Mouse (Mus musculus) neural tube, embryonic 15.5 days (tissue): ENCODE results near the gene Mprip. TPM values are rescaled to one million over a fixed set of nuclear protein-coding genes. Genes with fewer than 3 reads are reported as not detected.
A peak's percentile ranks its signal among the peaks of the same experiment; 100 is the strongest.
"Not testable (repeated sequence)": the region's sequence is repeated elsewhere in the genome, so short reads cannot be mapped to it uniquely, and the experiment has no call there.

ENCODE experiments used
- ATAC-seq: fragments of 200-750 bp; cut with Nextera tagmentation; 2 replicates; pipeline ENCODE4 v1.8.0; 2017; ENCODE audit warnings: mild to moderate bottlenecking, moderate TSS enrichment, moderate library complexity; ENCODE audit not compliant: low FRiP score
- H3K27ac ChIP-seq: fragments of 300-500 bp; sonication (generic); replicated peaks from 2 replicates; pipeline ENCODE4 v1.5.1; 2015; ENCODE audit warnings: mild to moderate bottlenecking, inconsistent platforms
- H3K27me3 ChIP-seq: fragments of 300-500 bp; sonication (generic); replicated peaks from 2 replicates; pipeline ENCODE4 v1.6.1; 2015; ENCODE audit warnings: inconsistent platforms
- H3K36me3 ChIP-seq: fragments of 300-500 bp; sonication (generic); 2 replicates; pipeline ENCODE4 v1.6.1; 2015; ENCODE audit warnings: inconsistent platforms
- H3K4me1 ChIP-seq: fragments of 300-500 bp; sonication (generic); 2 replicates; pipeline ENCODE4 v1.6.1; 2015; ENCODE audit warnings: inconsistent platforms
- H3K4me2 ChIP-seq: fragments of 300-500 bp; sonication (generic); 2 replicates; pipeline ENCODE4 v1.6.1; 2015; ENCODE audit warnings: inconsistent platforms, mild to moderate bottlenecking, moderate library complexity
- H3K4me3 ChIP-seq: fragments of 300-500 bp; sonication (generic); replicated peaks from 2 replicates; pipeline ENCODE4 v1.5.1; 2015; ENCODE audit warnings: mild to moderate bottlenecking, inconsistent platforms
- H3K9ac ChIP-seq: fragments of 300-500 bp; sonication (generic); replicated peaks from 2 replicates; pipeline ENCODE4 v1.6.1; 2015; ENCODE audit warnings: mild to moderate bottlenecking, inconsistent platforms
- H3K9me3 ChIP-seq: fragments of 300-500 bp; sonication (generic); replicated peaks from 2 replicates; pipeline ENCODE4 v1.6.1; 2016; ENCODE audit warnings: inconsistent platforms
- WGBS: fragments of 180-500 bp; shearing (Covaris S2); methylation state at CpG from one replicate; pipeline ENCODE4 v1.1.7; 2015; ENCODE audit warnings: mixed read lengths; 5-methylcytosine and 5-hydroxymethylcytosine counted together
- polyA plus RNA-seq: library from polyadenylated mRNA; unstranded; fragments of >200 nt; fragmentation: Nextera tagmentation; extraction: Ambion mirVana; gene quantifications from 2 replicates; pipeline ENCODE4 v1.2.1, GENCODE M21; 2015

The Mprip gene
- 46.8 and 65.8 TPM in 2 replicates for polyA plus RNA-seq

DNA sequence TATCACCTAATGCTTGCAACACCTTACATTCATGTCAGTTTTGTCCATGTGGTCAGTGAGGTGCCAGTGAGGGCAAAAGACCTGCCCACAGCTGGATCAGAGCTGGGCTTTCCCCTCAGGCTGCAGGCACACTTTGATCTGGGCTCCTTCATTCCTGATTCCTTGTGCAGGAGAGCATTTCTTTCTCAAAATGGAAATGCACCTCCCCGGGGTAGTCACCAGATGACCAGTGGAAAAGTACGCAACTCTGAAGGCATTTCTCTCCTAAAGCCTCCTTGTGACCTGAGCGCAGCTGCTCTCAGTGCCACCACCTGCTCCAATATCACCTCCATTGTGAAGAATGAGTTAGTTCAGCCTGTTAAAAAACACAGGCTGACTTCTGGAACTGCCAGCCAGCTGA, at the start of gene Mprip:
TSS of gene Mprip (plus strand) at position 301 of the 400 bp plus-strand sequence.
- Histone ChIP-seq H3K9me3 (no peaks in the 10 kb centered on the region), H3K4me2 (peak within 1 kb of the TSS; percentile 81), H3K4me1 (peaks cover 40% of the 10 kb centered on the region), H3K27ac (peak within 1 kb of the TSS; percentile 90), H3K36me3 (no peaks in the 10 kb centered on the region), H3K27me3 (no peaks in the 10 kb centered on the region), H3K4me3 (peak within 1 kb of the TSS; percentile 66), H3K9ac (peak within 1 kb of the TSS; percentile 77)
- no peak for ATAC-seq
- WGBS, result 62% methylated on average over 3 of the region's 3 CpGs

DNA sequence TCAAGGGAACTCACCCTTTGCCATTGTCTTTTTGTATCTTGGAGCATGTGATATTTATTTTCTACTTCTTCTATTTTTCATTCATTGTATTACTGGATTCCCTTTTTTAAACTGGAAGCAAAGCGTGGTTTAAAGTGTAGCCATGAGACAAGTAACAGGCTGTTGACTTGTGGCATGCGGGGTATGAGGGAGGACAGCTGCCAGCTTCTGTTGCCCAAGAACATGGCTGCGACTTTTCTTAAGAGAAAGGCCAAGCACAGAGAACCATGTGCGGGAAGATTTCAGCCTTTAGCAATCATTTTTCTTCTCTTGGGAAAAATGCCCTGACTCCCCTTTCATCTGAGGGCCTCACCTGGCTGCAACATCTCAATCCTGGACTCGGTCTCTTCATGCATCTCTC, 49.5 kb upstream of the Mprip start:
- Histone ChIP-seq H3K27ac (no peak overlapping the region), H3K4me2 (no peak overlapping the region), H3K4me3 (no peak overlapping the region), H3K4me1 (no peaks in the 10 kb centered on the region), H3K9ac (no peak overlapping the region), H3K27me3 (no peaks in the 10 kb centered on the region), H3K36me3 (no peaks in the 10 kb centered on the region), H3K9me3 (no peaks in the 10 kb centered on the region)
- WGBS, result 83% methylated on average over 5 of the region's 5 CpGs
- ATAC-seq, result no peak

DNA sequence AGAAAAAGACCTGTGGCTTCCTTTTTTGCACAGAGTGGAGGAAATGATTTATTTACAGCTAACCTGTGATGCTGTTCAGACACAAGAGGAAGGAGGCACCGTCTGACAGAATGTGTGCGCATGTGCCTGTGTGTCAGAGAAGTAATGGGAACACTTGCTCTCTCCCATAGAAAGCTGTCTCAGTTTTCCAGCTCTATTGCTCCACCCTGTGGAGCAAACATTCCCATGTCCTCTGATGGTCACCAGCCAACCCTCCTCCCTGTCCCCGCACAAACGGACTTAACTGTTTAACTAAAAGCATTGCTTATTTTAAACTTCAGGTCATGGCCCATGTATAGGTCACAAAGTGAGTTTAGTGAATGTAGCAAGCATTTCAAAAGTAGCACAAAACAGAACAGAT, 47.0 kb upstream of the Mprip start:
- Histone ChIP-seq H3K27me3 (no peaks in the 10 kb centered on the region), H3K4me3 (no peak overlapping the region), H3K9ac (no peak overlapping the region), H3K27ac (no peak overlapping the region), H3K4me1 (no peaks in the 10 kb centered on the region), H3K36me3 (no peaks in the 10 kb centered on the region), H3K9me3 (no peaks in the 10 kb centered on the region), H3K4me2 (no peak overlapping the region)
- ATAC-seq, result no peak
- 61% methylated on average over 4 of the region's 4 CpGs for WGBS

DNA sequence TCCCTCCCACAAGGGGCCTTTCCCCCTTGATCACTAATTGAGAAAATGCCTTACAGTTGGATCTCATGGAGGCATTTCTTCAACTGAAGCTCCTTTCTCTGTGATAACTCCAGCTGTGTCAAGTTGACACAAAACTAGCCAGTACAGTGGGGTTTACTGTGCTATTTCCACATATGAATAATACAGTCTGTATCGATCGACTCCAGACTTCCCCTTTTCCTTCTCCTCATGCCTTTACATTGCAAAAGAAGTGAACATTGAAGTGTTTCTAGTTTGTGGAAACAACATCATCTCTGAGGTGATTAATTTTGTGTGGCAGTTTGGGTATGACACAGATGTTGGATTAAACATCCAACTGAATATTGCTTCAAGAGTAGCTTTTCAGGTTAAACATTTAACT, 44.1 kb upstream of the Mprip start:
- not testable (repeated sequence) for H3K9me3 ChIP-seq, H3K4me3 ChIP-seq, H3K9ac ChIP-seq, H3K27ac ChIP-seq, H3K4me2 ChIP-seq, ATAC-seq, H3K27me3 ChIP-seq, H3K4me1 ChIP-seq, H3K36me3 ChIP-seq
- WGBS, result 97% methylated on average over 2 of the region's 2 CpGs

DNA sequence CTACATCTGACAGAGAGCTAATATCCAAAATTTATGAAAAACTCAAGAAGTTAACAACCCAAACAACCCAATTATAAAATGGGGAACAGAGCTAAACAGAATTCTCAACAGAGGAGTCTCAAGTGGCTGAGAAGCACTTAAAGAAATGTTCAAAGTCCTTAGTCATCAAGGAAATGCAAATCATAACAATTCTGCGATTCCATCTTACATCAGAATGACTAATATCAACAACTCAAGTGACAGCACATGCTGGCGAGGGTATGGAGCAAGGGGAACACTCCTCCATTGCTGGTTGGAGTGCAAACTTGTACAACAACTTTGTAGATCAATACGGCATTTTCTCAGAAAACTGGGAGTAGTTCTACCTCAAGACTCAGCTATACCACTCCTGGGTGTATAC, 38.9 kb upstream of the Mprip start:
- no peaks in the 10 kb centered on the region for H3K36me3 ChIP-seq
- H3K27me3 ChIP-seq, result no peaks in the 10 kb centered on the region
- 81% methylated on average over 3 of the region's 3 CpGs for WGBS
- H3K9ac ChIP-seq, result no peak overlapping the region
- H3K4me1 ChIP-seq, result no peaks in the 10 kb centered on the region
- H3K4me3 ChIP-seq, result no peak overlapping the region
- no peaks in the 10 kb centered on the region for H3K9me3 ChIP-seq
- H3K4me2 ChIP-seq, result no peak overlapping the region
- ATAC-seq, result no peak
- no peak overlapping the region for H3K27ac ChIP-seq

DNA sequence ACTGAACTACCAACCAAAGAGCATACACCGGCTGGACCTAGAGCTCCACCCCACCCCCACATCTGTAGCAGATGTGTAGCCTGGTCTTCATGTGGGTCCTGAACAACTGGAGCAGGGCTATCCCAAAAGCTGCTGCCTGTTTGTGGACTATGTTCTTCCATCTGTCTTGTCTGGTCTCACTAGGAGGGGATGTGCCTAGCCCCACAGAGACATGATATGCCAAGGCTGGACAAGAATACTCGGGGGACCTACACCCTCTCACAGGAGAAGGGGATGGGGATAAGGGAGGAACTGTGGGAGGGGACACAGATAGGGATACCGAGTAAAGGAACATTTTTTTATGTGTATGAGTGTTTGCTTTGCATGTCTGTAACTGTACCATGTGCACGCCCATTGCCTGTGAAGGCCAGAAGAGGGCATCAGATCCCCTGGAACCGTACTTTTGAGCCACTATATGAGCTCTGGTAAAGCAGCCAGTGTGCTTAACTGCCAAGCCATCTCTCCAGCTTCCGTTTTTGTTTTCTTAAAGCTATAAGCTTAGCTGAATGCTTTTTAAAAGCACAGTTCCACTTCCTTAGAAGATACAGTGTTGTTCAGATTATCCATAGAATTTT, 37.0 kb upstream of the Mprip start:
- Histone ChIP-seq H3K27ac (no peak overlapping the region), H3K36me3 (no peaks in the 10 kb centered on the region), H3K4me1 (no peaks in the 10 kb centered on the region), H3K9ac (no peak overlapping the region), H3K4me2 (no peak overlapping the region), H3K4me3 (no peak overlapping the region), H3K9me3 (no peaks in the 10 kb centered on the region), H3K27me3 (no peaks in the 10 kb centered on the region)
- 36% methylated on average over 6 of the region's 6 CpGs for WGBS
- peak; percentile 55; the same call in 1 of the 2 replicates for ATAC-seq

DNA sequence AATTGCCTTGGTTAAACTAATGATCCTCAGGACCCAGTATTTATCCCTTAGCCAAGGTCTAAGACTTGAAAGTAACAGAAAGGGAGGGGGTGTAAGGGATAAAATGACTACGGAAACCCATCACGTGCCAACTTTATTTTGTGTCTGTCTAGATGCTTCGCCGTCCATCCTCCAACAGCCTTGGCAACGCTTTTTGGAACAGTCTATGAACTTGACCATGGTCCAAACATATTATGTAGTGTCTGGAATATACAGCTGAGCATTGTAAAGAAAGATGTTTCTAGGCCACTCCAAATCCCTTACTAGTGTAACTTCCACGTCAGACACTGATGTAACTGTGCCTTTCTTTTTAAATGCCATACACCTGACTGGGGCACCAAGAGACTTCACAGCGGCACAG, 34.9 kb upstream of the Mprip start:
- Histone ChIP-seq H3K4me2 (no peak overlapping the region), H3K27me3 (no peaks in the 10 kb centered on the region), H3K4me1 (no peaks in the 10 kb centered on the region), H3K27ac (no peak overlapping the region), H3K36me3 (no peaks in the 10 kb centered on the region), H3K9me3 (no peaks in the 10 kb centered on the region), H3K9ac (no peak overlapping the region), H3K4me3 (no peak overlapping the region)
- 80% methylated on average over 7 of the region's 7 CpGs for WGBS
- ATAC-seq, result no peak

DNA sequence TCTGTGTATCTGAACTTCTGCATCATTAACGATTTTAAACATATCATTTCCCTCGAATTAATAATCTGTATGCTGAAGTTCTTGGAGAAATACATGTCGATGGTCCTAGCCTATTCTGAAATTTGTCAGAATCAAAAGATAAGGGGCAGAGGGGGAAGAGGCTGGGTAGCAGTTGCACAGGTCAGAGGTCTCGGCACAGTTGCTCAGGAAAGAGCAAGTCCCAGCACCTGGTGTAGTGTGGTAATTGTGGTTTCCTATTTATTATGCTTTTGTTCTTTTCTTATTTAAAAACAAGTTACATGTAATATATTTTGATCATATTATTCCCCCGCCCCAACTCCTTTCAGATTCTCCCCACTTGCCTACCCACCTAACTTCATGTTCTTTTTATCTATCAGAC, 32.9 kb upstream of the Mprip start:
- H3K4me3 ChIP-seq, result no peak overlapping the region
- no peak overlapping the region for H3K9ac ChIP-seq
- no peaks in the 10 kb centered on the region for H3K9me3 ChIP-seq
- 84% methylated on average over 5 of the region's 5 CpGs for WGBS
- H3K36me3 ChIP-seq, result no peaks in the 10 kb centered on the region
- H3K4me1 ChIP-seq, result no peaks in the 10 kb centered on the region
- H3K27me3 ChIP-seq, result no peaks in the 10 kb centered on the region
- no peak overlapping the region for H3K27ac ChIP-seq
- no peak for ATAC-seq
- no peak overlapping the region for H3K4me2 ChIP-seq

DNA sequence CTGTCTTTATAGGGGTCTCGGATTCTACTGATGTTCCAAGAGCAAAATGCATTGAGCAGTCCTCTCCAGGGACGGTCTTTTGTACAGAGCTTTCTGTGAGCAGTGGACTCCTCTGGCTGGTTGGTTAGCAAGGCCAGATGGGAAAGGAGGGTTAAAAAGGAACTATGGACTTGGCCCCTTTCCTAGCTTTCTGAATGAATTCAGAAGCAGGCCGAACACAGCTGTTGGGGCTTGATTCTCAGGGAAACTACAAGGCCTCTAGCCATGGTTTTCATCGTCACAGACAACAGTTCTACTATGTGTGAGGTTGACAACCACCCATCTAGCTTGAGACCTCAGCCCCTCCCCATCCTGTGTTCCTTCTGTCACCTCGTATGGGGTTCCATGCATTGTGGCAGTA, 31.2 kb upstream of the Mprip start:
- Histone ChIP-seq H3K36me3 (no peaks in the 10 kb centered on the region), H3K27me3 (no peaks in the 10 kb centered on the region), H3K27ac (no peak overlapping the region), H3K4me1 (no peaks in the 10 kb centered on the region), H3K4me2 (no peak overlapping the region), H3K4me3 (no peak overlapping the region), H3K9me3 (no peaks in the 10 kb centered on the region), H3K9ac (no peak overlapping the region)
- WGBS, result 71% methylated on average over 5 of the region's 5 CpGs
- ATAC-seq, result no peak

DNA sequence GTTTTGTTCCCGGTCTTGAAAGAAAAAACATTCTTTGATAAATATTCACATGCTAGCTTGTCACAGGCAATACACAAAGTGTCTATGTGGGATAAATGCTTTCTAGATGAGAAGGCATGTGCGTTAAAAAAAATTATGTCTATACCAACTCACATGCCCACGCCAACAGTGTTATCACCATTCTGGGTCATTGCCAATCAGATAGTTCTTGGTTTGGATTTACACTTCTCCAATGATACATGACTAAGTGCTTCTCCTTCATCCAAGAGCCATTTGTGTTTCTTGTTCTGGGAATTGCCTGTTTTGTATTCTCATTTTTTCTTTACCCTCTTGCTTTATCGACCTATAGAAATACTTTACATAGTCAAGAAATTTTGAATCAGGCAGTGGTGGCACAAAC, 29.1 kb upstream of the Mprip start:
- Histone ChIP-seq H3K4me1 (no peaks in the 10 kb centered on the region), H3K4me3 (no peak overlapping the region), H3K9me3 (no peaks in the 10 kb centered on the region), H3K27ac (no peak overlapping the region), H3K36me3 (no peaks in the 10 kb centered on the region), H3K4me2 (no peak overlapping the region), H3K9ac (no peak overlapping the region), H3K27me3 (no peaks in the 10 kb centered on the region)
- no peak for ATAC-seq
- 86% methylated on average over 4 of the region's 4 CpGs for WGBS

DNA sequence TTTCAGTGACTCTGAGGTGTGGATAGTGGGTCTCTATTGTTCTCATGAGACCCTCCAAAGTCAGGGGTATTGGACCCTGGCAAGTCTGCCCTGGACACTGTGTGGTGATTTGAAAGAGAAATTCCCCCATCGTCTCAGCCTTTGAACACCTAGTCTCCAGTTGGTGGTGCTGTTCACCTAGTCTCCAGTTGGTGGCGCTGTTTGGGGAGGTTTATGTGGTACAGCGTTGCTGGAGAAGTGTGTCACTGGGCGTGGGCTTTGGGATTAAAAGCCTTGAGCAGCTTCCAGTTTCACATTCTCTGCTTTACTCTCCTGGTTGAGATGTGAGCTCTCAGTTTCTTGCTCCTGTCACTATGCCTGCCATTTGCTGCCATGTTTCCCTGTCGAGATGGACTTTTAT, 28.1 kb upstream of the Mprip start:
- H3K27ac ChIP-seq, result no peak overlapping the region
- no peaks in the 10 kb centered on the region for H3K4me1 ChIP-seq
- WGBS, result 24% methylated on average over 5 of the region's 5 CpGs
- no peak overlapping the region for H3K4me2 ChIP-seq
- no peaks in the 10 kb centered on the region for H3K36me3 ChIP-seq
- no peak for ATAC-seq
- no peak overlapping the region for H3K9ac ChIP-seq
- H3K27me3 ChIP-seq, result no peaks in the 10 kb centered on the region
- no peaks in the 10 kb centered on the region for H3K9me3 ChIP-seq
- H3K4me3 ChIP-seq, result no peak overlapping the region

DNA sequence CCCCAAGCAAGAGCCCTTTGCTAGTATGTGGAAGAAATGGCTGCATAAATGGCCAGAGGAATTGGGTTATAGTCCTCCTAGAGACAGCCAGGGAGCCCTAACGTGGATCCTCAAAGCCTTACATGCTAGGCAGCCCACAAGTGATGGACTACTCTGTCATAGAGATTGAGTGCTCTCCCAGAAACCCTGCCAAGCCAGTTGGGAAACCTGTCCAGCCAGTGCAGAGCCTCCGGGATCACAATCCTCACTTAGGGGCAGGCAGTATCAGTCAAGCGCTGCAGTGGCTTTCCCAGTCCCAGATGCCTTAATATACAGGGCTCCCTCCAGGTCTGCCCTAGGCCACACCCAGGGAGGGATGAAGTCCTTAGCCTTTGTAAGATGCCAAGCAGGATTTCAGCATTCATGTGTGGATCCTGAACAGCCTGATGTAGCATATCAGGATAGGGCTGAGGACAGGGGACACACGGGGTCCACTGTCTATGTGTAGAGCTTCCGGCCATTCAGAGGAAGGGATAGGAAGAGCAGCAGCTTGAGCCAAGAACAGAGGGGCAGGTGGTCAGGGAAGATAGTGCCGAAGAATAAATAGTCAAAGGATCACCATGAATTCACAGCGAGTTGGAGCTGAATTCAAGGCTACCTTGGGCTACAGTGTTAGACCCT, 27.0 kb upstream of the Mprip start:
- Histone ChIP-seq H3K36me3 (no peaks in the 10 kb centered on the region), H3K27me3 (no peaks in the 10 kb centered on the region), H3K9ac (no peak overlapping the region), H3K4me1 (no peaks in the 10 kb centered on the region), H3K4me2 (no peak overlapping the region), H3K27ac (no peak overlapping the region), H3K9me3 (no peaks in the 10 kb centered on the region), H3K4me3 (no peak overlapping the region)
- WGBS, result 85% methylated on average over 7 of the region's 7 CpGs
- ATAC-seq, result no peak
